Mouse (Mus musculus) brain, adult 2 months (tissue): ENCODE measurements around the gene Myh10.
"Not testable (repeated sequence)": the region's sequence is repeated elsewhere in the genome, so short reads cannot be mapped to it uniquely, and the experiment has no call there.

ENCODE experiments used
- DNase-seq: peaks from one replicate; pipeline ENCODE4 v3.0.0; 2011; ENCODE audit warnings: low read depth, low spot score

The Myh10 gene

GRCm38 (mm10) chr11:68692693-68693446, 1.5 kb downstream of the Myh10 start:
- peak; percentile 64 for DNase-seq

- DNase-seq: peak; percentile 36
Measured at GRCm38 (mm10) chr11:68693447-68694040, 2.2 kb downstream of the Myh10 start.

- no peak for DNase-seq
Measured at GRCm38 (mm10) chr11:68702370-68702769, 11.0 kb downstream of the Myh10 start.

GRCm38 (mm10) chr11:68703360-68703759, 12.0 kb downstream of the Myh10 start:
- DNase-seq: peak; percentile 66

GRCm38 (mm10) chr11:68704258-68704657, 12.9 kb downstream of the Myh10 start:
- no peak for DNase-seq

- no peak for DNase-seq
Measured at GRCm38 (mm10) chr11:68704847-68705246, 13.5 kb downstream of the Myh10 start.

GRCm38 (mm10) chr11:68706524-68707429, 15.4 kb downstream of the Myh10 start:
- DNase-seq: peak; percentile 78

GRCm38 (mm10) chr11:68707881-68708582, 16.7 kb downstream of the Myh10 start:
- DNase-seq: peak; percentile 57

- no peak for DNase-seq
Measured at GRCm38 (mm10) chr11:68716167-68716566, 24.8 kb downstream of the Myh10 start.

GRCm38 (mm10) chr11:68717171-68717840, 25.9 kb downstream of the Myh10 start:
- DNase-seq: peak; percentile 53

GRCm38 (mm10) chr11:68719096-68719648, 27.8 kb downstream of the Myh10 start:
- DNase-seq: peak; percentile 33

- no peak for DNase-seq
Measured at GRCm38 (mm10) chr11:68719774-68720173, 28.4 kb downstream of the Myh10 start.

GRCm38 (mm10) chr11:68724117-68724516, 32.8 kb downstream of the Myh10 start:
- DNase-seq: no peak

- no peak for DNase-seq
Measured at GRCm38 (mm10) chr11:68728693-68729092, 37.3 kb downstream of the Myh10 start.

GRCm38 (mm10) chr11:68730792-68731191, 39.4 kb downstream of the Myh10 start:
- DNase-seq: no peak

GRCm38 (mm10) chr11:68732066-68732465, 40.7 kb downstream of the Myh10 start:
- peak; percentile 63 for DNase-seq

- DNase-seq: not testable (repeated sequence)
Measured at GRCm38 (mm10) chr11:68733401-68733800, 42.0 kb downstream of the Myh10 start.

GRCm38 (mm10) chr11:68739509-68739908, 48.1 kb downstream of the Myh10 start:
- DNase-seq: peak; percentile 58

GRCm38 (mm10) chr11:68742658-68743057, 51.3 kb downstream of the Myh10 start:
- DNase-seq: no peak

GRCm38 (mm10) chr11:68744150-68744549, 52.8 kb downstream of the Myh10 start:
- DNase-seq: peak; percentile 77
